Mouse (Mus musculus) limb, embryonic 12.5 days (tissue): ENCODE results near the gene Epha7. TPM values are rescaled to one million over a fixed set of nuclear protein-coding genes. Genes with fewer than 3 reads are reported as not detected.

Source experiments
- ATAC-seq: fragments of 200-750 bp; cut with Nextera tagmentation; 2 replicates; pipeline ENCODE4 v1.8.0; 2017; ENCODE audit warnings: low read depth, moderate TSS enrichment; ENCODE audit not compliant: insufficient number of reproducible peaks, insufficient read depth, low FRiP score, low TSS enrichment
- H3K27ac ChIP-seq: fragments of 300-500 bp; sonication (generic); 2 replicates; pipeline ENCODE4 v1.5.1; 2016; ENCODE audit warnings: mild to moderate bottlenecking, moderate library complexity
- H3K27me3 ChIP-seq: fragments of 300-500 bp; sonication (generic); 2 replicates; pipeline ENCODE4 v1.6.1; 2016; ENCODE audit warnings: mild to moderate bottlenecking, moderate library complexity
- H3K36me3 ChIP-seq: fragments of 300-500 bp; sonication (generic); 2 replicates; pipeline ENCODE4 v1.6.1; 2016; ENCODE audit warnings: mild to moderate bottlenecking, moderate library complexity
- H3K4me1 ChIP-seq: fragments of 300-500 bp; sonication (generic); replicated peaks from 2 replicates; pipeline ENCODE4 v1.6.1; 2016
- H3K4me2 ChIP-seq: fragments of 300-500 bp; sonication (generic); 2 replicates; pipeline ENCODE4 v1.6.1; 2016; ENCODE audit warnings: mild to moderate bottlenecking, moderate library complexity
- H3K4me3 ChIP-seq: fragments of 300-500 bp; sonication (generic); replicated peaks from 2 replicates; pipeline ENCODE4 v1.5.1; 2016; ENCODE audit warnings: mild to moderate bottlenecking
- H3K9ac ChIP-seq: fragments of 300-500 bp; sonication (generic); replicated peaks from 2 replicates; pipeline ENCODE4 v1.6.1; 2016; ENCODE audit warnings: mild to moderate bottlenecking, moderate library complexity
- H3K9me3 ChIP-seq: fragments of 300-500 bp; sonication (generic); 2 replicates; pipeline ENCODE4 v1.6.1; 2016; ENCODE audit warnings: mild to moderate bottlenecking, moderate library complexity
- WGBS: fragments of 180-500 bp; shearing (Covaris S2); methylation state at CpG from one replicate; pipeline ENCODE4 v1.1.7; 2016; 5-methylcytosine and 5-hydroxymethylcytosine counted together
- polyA plus RNA-seq: library from polyadenylated mRNA; unstranded; fragments of >200 nt; fragmentation: Nextera tagmentation; extraction: Ambion mirVana; gene quantifications from 2 replicates; pipeline ENCODE4 v1.2.1, GENCODE M21; 2016

Gene Epha7
- 50.6 and 56.5 TPM in 2 replicates for polyA plus RNA-seq

GRCm38 (mm10) chr4:28812691-28813289, at the start of gene Epha7:
Epha7 (plus strand) TSS chr4:28813131.
- Histone ChIP-seq H3K9me3 (no peaks in the 10 kb centered on the region), H3K4me2 (peak within 1 kb of the TSS; percentile 82)
- WGBS = under 1% methylated on average over 48 of the region's 48 CpGs

GRCm38 (mm10) chr4:28783961-28784360, 29.0 kb upstream of the Epha7 start:
- 15% methylated on average over 3 of the region's 3 CpGs for WGBS
- no peak overlapping the region for H3K4me2 ChIP-seq
- H3K36me3 ChIP-seq = no peaks in the 10 kb centered on the region
- peak; percentile 96 for ATAC-seq
- peak overlapping the region; percentile 67; the same call in 1 of the 2 replicates for H3K27ac ChIP-seq
- H3K4me1 ChIP-seq = peaks cover 5% of the 10 kb centered on the region; the same call in 1 of the 2 replicates
- no peak overlapping the region for H3K9ac ChIP-seq
- no peaks in the 10 kb centered on the region for H3K27me3 ChIP-seq
- H3K9me3 ChIP-seq = no peaks in the 10 kb centered on the region
- no peak overlapping the region for H3K4me3 ChIP-seq

More at GRCm38 (mm10) chr4:28812691-28813289, at the start of gene Epha7:
- H3K27me3 ChIP-seq = no peaks in the 10 kb centered on the region; the same call in 1 of the 2 replicates
- H3K27ac ChIP-seq = peak within 1 kb of the TSS; percentile 98
- ATAC-seq = peak; percentile 98
- no peaks in the 10 kb centered on the region for H3K4me1 ChIP-seq
- H3K4me3 ChIP-seq = peak within 1 kb of the TSS; percentile 82
- H3K36me3 ChIP-seq = no peaks in the 10 kb centered on the region
- H3K9ac ChIP-seq = peak within 1 kb of the TSS; percentile 93

- no peak overlapping the region for H3K27ac ChIP-seq
- H3K4me2 ChIP-seq = no peak overlapping the region
- H3K4me1 ChIP-seq = no peaks in the 10 kb centered on the region
- no peak for ATAC-seq
- no peaks in the 10 kb centered on the region for H3K27me3 ChIP-seq
- H3K4me3 ChIP-seq = no peak overlapping the region
- no peaks in the 10 kb centered on the region for H3K9me3 ChIP-seq
- no peak overlapping the region for H3K9ac ChIP-seq
- no peaks in the 10 kb centered on the region for H3K36me3 ChIP-seq
Measured at GRCm38 (mm10) chr4:28808800-28809199, 4.1 kb upstream of the Epha7 start.

GRCm38 (mm10) chr4:28809703-28810102, 3.2 kb upstream of the Epha7 start:
- Histone ChIP-seq H3K36me3 (no peaks in the 10 kb centered on the region), H3K4me3 (no peak overlapping the region), H3K27me3 (no peaks in the 10 kb centered on the region), H3K4me1 (no peaks in the 10 kb centered on the region), H3K9ac (no peak overlapping the region), H3K9me3 (no peaks in the 10 kb centered on the region), H3K4me2 (no peak overlapping the region), H3K27ac (no peak overlapping the region)
- 66% methylated on average over 4 of the region's 4 CpGs for WGBS
- no peak for ATAC-seq

- Histone ChIP-seq H3K27ac (peak overlapping the region; percentile 98), H3K4me3 (peak overlapping the region; percentile 82), H3K4me1 (no peaks in the 10 kb centered on the region), H3K9ac (peak overlapping the region; percentile 93), H3K27me3 (no peaks in the 10 kb centered on the region; the same call in 1 of the 2 replicates), H3K9me3 (no peaks in the 10 kb centered on the region), H3K4me2 (peak overlapping the region; percentile 82), H3K36me3 (no peaks in the 10 kb centered on the region)
- ATAC-seq = 0 out of 2 replicates have a peak, but pooled peaks have one; percentile 1
- under 1% methylated on average over 82 of the region's 94 CpGs for WGBS
Measured at GRCm38 (mm10) chr4:28813551-28814475, 882 bp downstream of the Epha7 start.

- peak overlapping the region; percentile 93 for H3K9ac ChIP-seq
- no peaks in the 10 kb centered on the region for H3K4me1 ChIP-seq
- peak overlapping the region; percentile 82 for H3K4me2 ChIP-seq
- H3K36me3 ChIP-seq = no peaks in the 10 kb centered on the region
- no peaks in the 10 kb centered on the region; the same call in 1 of the 2 replicates for H3K27me3 ChIP-seq
- peak overlapping the region; percentile 98 for H3K27ac ChIP-seq
- H3K9me3 ChIP-seq = no peaks in the 10 kb centered on the region
- 1% methylated on average over 8 of the region's 8 CpGs for WGBS
- peak overlapping the region; percentile 82 for H3K4me3 ChIP-seq
- ATAC-seq = no peak
Measured at GRCm38 (mm10) chr4:28814476-28814815, 1.5 kb downstream of the Epha7 start.

- WGBS = under 1% methylated on average over 72 of the region's 72 CpGs
Measured at GRCm38 (mm10) chr4:28814816-28815620, 2.1 kb downstream of the Epha7 start.

GRCm38 (mm10) chr4:28815621-28815920, 2.6 kb downstream of the Epha7 start:
- peak overlapping the region; percentile 82 for H3K4me2 ChIP-seq
- under 1% methylated on average over 15 of the region's 15 CpGs for WGBS
- peak overlapping the region; percentile 93 for H3K9ac ChIP-seq
- no peaks in the 10 kb centered on the region for H3K9me3 ChIP-seq
- no peaks in the 10 kb centered on the region; the same call in 1 of the 2 replicates for H3K27me3 ChIP-seq
- no peak for ATAC-seq
- no peaks in the 10 kb centered on the region; the same call in 1 of the 2 replicates for H3K36me3 ChIP-seq
- no peaks in the 10 kb centered on the region for H3K4me1 ChIP-seq
- H3K4me3 ChIP-seq = peak overlapping the region; percentile 82
- H3K27ac ChIP-seq = peak overlapping the region; percentile 98

More at GRCm38 (mm10) chr4:28814816-28815620, 2.1 kb downstream of the Epha7 start:
- Histone ChIP-seq H3K27ac (peak overlapping the region; percentile 98), H3K9ac (peak overlapping the region; percentile 93), H3K9me3 (no peaks in the 10 kb centered on the region), H3K4me1 (no peaks in the 10 kb centered on the region), H3K36me3 (no peaks in the 10 kb centered on the region), H3K27me3 (no peaks in the 10 kb centered on the region; the same call in 1 of the 2 replicates), H3K4me2 (peak overlapping the region; percentile 82), H3K4me3 (peak overlapping the region; percentile 82)
- no peak; the same call in 1 of the 2 replicates for ATAC-seq

DNA sequence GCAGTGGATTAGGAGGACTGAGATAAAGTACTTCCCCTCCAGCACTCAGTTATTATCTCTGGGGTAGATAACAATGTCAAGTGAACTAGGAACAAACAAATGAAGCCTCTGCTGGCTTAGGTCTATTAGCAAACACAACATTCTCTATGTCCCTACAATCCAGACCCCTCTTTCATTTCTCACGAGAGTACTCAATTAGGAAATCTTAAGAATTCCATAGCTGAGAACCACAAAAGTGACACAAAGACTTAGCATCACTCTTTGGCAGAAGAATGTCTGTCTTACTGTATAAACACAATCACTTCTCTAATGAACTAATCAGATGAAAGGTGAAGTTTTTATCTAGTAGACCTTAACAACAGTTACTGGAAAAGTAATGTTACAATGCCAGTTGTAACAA, 10.7 kb downstream of the Epha7 start:
- 61% methylated on average over 1 of the region's 1 CpGs for WGBS
- no peaks in the 10 kb centered on the region for H3K27me3 ChIP-seq
- H3K36me3 ChIP-seq = peaks cover 17% of the 10 kb centered on the region
- H3K4me3 ChIP-seq = no peak overlapping the region
- no peak overlapping the region for H3K9ac ChIP-seq
- no peak for ATAC-seq
- no peaks in the 10 kb centered on the region for H3K9me3 ChIP-seq
- H3K4me1 ChIP-seq = no peaks in the 10 kb centered on the region
- H3K27ac ChIP-seq = no peak overlapping the region
- no peak overlapping the region for H3K4me2 ChIP-seq

GRCm38 (mm10) chr4:28824616-28825015, 11.7 kb downstream of the Epha7 start:
- Histone ChIP-seq H3K4me2 (no peak overlapping the region), H3K27me3 (no peaks in the 10 kb centered on the region), H3K4me1 (no peaks in the 10 kb centered on the region), H3K36me3 (peaks cover 17% of the 10 kb centered on the region), H3K27ac (no peak overlapping the region), H3K9me3 (no peaks in the 10 kb centered on the region), H3K4me3 (no peak overlapping the region), H3K9ac (no peak overlapping the region)
- WGBS = 72% methylated on average over 7 of the region's 7 CpGs
- no peak for ATAC-seq

GRCm38 (mm10) chr4:28837669-28838068, 24.7 kb downstream of the Epha7 start:
- no peak for ATAC-seq

More at GRCm38 (mm10) chr4:28837669-28838068, 24.7 kb downstream of the Epha7 start:
- Histone ChIP-seq H3K9ac (no peak overlapping the region), H3K4me3 (no peak overlapping the region), H3K4me1 (no peaks in the 10 kb centered on the region), H3K36me3 (no peaks in the 10 kb centered on the region), H3K27ac (no peak overlapping the region), H3K9me3 (no peaks in the 10 kb centered on the region), H3K27me3 (no peaks in the 10 kb centered on the region), H3K4me2 (no peak overlapping the region)
- 89% methylated on average over 3 of the region's 3 CpGs for WGBS
